Mouse (Mus musculus) lung, postnatal 0 days (tissue): ENCODE data around the gene Polrmt. TPM values are rescaled to one million over a fixed set of nuclear protein-coding genes. Genes with fewer than 3 reads are reported as not detected.

ENCODE experiments used
- ATAC-seq: fragments of 200-750 bp; cut with Nextera tagmentation; 2 replicates; pipeline ENCODE4 v1.8.0; 2017; ENCODE audit warnings: moderate library complexity
- DNase-seq: peaks from one replicate; pipeline ENCODE4 v3.0.0-alpha.2; 2016; ENCODE audit warnings: low spot score
- H3K27ac ChIP-seq: fragments of 300-500 bp; sonication (generic); 2 replicates; pipeline ENCODE4 v1.5.1; 2014; ENCODE audit warnings: antibody characterized with exemption, mild to moderate bottlenecking, low read length, mixed read lengths
- H3K27me3 ChIP-seq: fragments of 300-500 bp; sonication (generic); replicated peaks from 2 replicates; pipeline ENCODE4 v1.6.1; 2014; ENCODE audit warnings: low read length, mixed read lengths; ENCODE audit not compliant: insufficient read depth
- H3K36me3 ChIP-seq: fragments of 300-500 bp; sonication (generic); 2 replicates; pipeline ENCODE4 v1.6.1; 2014; ENCODE audit warnings: low read length, mixed read lengths; ENCODE audit not compliant: insufficient read depth
- H3K4me1 ChIP-seq: fragments of 300-500 bp; sonication (generic); 2 replicates; pipeline ENCODE4 v1.6.1; 2014; ENCODE audit warnings: antibody characterized with exemption, low read depth, low read length, mixed read lengths; ENCODE audit not compliant: insufficient read depth
- H3K4me2 ChIP-seq: fragments of 300-500 bp; sonication (generic); replicated peaks from 2 replicates; pipeline ENCODE4 v1.6.1; 2014; ENCODE audit warnings: low read depth, mild to moderate bottlenecking, low read length, moderate library complexity, mixed read lengths
- H3K4me3 ChIP-seq: fragments of 300-500 bp; sonication (generic); 2 replicates; pipeline ENCODE4 v1.5.1; 2014; ENCODE audit warnings: low read depth, low read length
- H3K9ac ChIP-seq: fragments of 300-500 bp; sonication (generic); replicated peaks from 2 replicates; pipeline ENCODE4 v1.6.1; 2014; ENCODE audit warnings: low read depth, mild to moderate bottlenecking
- H3K9me3 ChIP-seq: fragments of 300-500 bp; sonication (generic); 2 replicates; pipeline ENCODE4 v1.6.1; 2016; ENCODE audit warnings: low read length, mixed read lengths
- CTCF ChIP-seq: IDR thresholded peaks from 2 replicates; pipeline ENCODE4 v1.5.1; 2016; ENCODE audit warnings: antibody characterized with exemption, mild to moderate bottlenecking
- EP300 ChIP-seq: IDR thresholded peaks from 2 replicates; pipeline ENCODE4 v1.6.1; 2016; ENCODE audit warnings: antibody characterized with exemption, mild to moderate bottlenecking, control low read depth
- WGBS: fragments of 180-500 bp; shearing (Covaris S2); extraction: QIAGEN DNeasy Blood & Tissue Kit; methylation state at CpG from one replicate; pipeline ENCODE4 v1.1.7; 2014; 5-methylcytosine and 5-hydroxymethylcytosine counted together
- polyA plus RNA-seq: library from polyadenylated mRNA; unstranded; fragments of >200 nt; fragmentation: Nextera tagmentation; extraction: Ambion mirVana; gene quantifications from 2 replicates; pipeline ENCODE4 v1.2.1, GENCODE M21; 2015

The Polrmt gene
- polyA plus RNA-seq, 1 experiment from 2014 or later = 22.4 TPM

DNA sequence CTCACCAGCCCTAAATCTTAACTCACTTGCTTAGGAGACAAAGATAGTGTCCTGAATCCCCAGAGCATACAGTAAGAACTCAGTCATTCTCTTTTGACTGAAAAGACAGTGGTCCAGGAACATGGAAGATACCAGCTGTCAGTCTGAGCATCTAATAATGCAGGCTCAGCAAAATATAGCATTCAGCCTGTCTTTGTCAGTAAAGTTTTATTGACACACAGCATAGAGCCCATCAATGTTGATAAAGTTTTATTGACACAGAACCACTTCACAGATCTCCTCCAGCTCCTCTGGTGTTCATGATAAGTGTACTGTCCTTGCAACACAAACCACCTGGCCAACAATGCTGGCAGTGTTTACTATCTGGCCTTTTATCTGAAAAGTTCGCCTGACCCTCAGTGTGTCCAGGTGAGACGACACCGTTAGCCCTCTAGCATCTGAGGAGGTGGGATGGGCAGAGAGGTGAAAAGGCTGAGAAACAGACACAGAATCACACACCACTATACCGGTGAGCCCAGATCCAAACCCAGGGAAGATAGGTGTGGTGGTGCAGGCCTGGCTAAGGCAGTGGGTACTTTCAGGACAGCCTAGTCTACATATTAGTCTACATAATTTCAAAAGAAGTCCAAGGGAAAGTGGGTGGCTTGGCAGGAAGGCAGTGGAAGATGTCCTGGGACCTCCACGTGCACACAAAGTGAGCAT lies 46.1 kb upstream of the Polrmt start:
- no peaks in the 10 kb centered on the region for H3K36me3 ChIP-seq
- H3K4me2 ChIP-seq = no peak overlapping the region
- peaks cover 10% of the 10 kb centered on the region; the same call in 1 of the 2 replicates for H3K4me1 ChIP-seq
- 75% methylated on average over 5 of the region's 5 CpGs for WGBS
- no peak overlapping the region for H3K4me3 ChIP-seq
- TF ChIP-seq EP300 (no peak), CTCF (no peak)
- no peak overlapping the region for H3K9ac ChIP-seq
- H3K27me3 ChIP-seq = no peaks in the 10 kb centered on the region
- DNase-seq (no peak), ATAC-seq (no peak)
- H3K27ac ChIP-seq = no peak overlapping the region
- H3K9me3 ChIP-seq = no peaks in the 10 kb centered on the region

GRCm38 (mm10) chr10:79790861-79791260 lies 44.5 kb upstream of the Polrmt start, which contains the start of gene Prss57:
TSS of gene Prss57 (minus strand) at chr10:79790961.
- peaks cover 10% of the 10 kb centered on the region; the same call in 1 of the 2 replicates for H3K4me1 ChIP-seq
- no peak within 1 kb of the TSS for H3K4me2 ChIP-seq
- DNase-seq (no peak), ATAC-seq (no peak)
- H3K36me3 ChIP-seq = no peaks in the 10 kb centered on the region
- H3K9ac ChIP-seq = no peak within 1 kb of the TSS
- H3K27ac ChIP-seq = no peak within 1 kb of the TSS
- no peak within 1 kb of the TSS for H3K4me3 ChIP-seq
- H3K9me3 ChIP-seq = no peaks in the 10 kb centered on the region
- 71% methylated on average over 4 of the region's 4 CpGs for WGBS
- no peaks in the 10 kb centered on the region for H3K27me3 ChIP-seq
- TF ChIP-seq CTCF (no peak), EP300 (no peak)

GRCm38 (mm10) chr10:79789581-79789980 lies 43.2 kb upstream of the Polrmt start:
- no peak for DNase-seq
- Histone ChIP-seq H3K4me3 (no peak overlapping the region), H3K27me3 (no peaks in the 10 kb centered on the region), H3K9ac (no peak overlapping the region), H3K9me3 (no peaks in the 10 kb centered on the region), H3K4me1 (peaks cover 7% of the 10 kb centered on the region; the same call in 1 of the 2 replicates), H3K4me2 (no peak overlapping the region), H3K27ac (no peak overlapping the region), H3K36me3 (no peaks in the 10 kb centered on the region)
- 49% methylated on average over 2 of the region's 2 CpGs for WGBS
- TF ChIP-seq CTCF (no peak), EP300 (no peak)
- no peak for ATAC-seq

GRCm38 (mm10) chr10:79788386-79789158 lies 42.2 kb upstream of the Polrmt start:
- H3K27ac ChIP-seq = no peak overlapping the region
- no peaks in the 10 kb centered on the region for H3K36me3 ChIP-seq
- no peak overlapping the region for H3K9ac ChIP-seq
- no peaks in the 10 kb centered on the region for H3K9me3 ChIP-seq
- TF ChIP-seq CTCF = peak; percentile 90
- no peak for TF ChIP-seq EP300
- no peak overlapping the region for H3K4me2 ChIP-seq
- H3K4me1 ChIP-seq = no peaks in the 10 kb centered on the region
- ATAC-seq (peak; percentile 23; the same call in 1 of the 2 replicates), DNase-seq (peak; percentile 83)
- 32% methylated on average over 7 of the region's 7 CpGs for WGBS
- no peaks in the 10 kb centered on the region for H3K27me3 ChIP-seq
- H3K4me3 ChIP-seq = no peak overlapping the region

GRCm38 (mm10) chr10:79783920-79784800 lies 37.8 kb upstream of the Polrmt start:
- no peaks in the 10 kb centered on the region for H3K27me3 ChIP-seq
- DNase-seq (no peak), ATAC-seq (no peak)
- H3K4me1 ChIP-seq = peaks cover 4% of the 10 kb centered on the region; the same call in 1 of the 2 replicates
- no peak overlapping the region for H3K27ac ChIP-seq
- H3K4me2 ChIP-seq = no peak overlapping the region
- TF ChIP-seq CTCF (peak; percentile 64), EP300 (no peak)
- H3K9me3 ChIP-seq = no peaks in the 10 kb centered on the region
- no peak overlapping the region for H3K4me3 ChIP-seq
- H3K9ac ChIP-seq = no peak overlapping the region
- H3K36me3 ChIP-seq = no peaks in the 10 kb centered on the region; the same call in 1 of the 2 replicates
- 40% methylated on average over 27 of the region's 27 CpGs for WGBS
